8 mouse cellular contexts compared by ENCODE assay signal in the genomic region with DNA sequence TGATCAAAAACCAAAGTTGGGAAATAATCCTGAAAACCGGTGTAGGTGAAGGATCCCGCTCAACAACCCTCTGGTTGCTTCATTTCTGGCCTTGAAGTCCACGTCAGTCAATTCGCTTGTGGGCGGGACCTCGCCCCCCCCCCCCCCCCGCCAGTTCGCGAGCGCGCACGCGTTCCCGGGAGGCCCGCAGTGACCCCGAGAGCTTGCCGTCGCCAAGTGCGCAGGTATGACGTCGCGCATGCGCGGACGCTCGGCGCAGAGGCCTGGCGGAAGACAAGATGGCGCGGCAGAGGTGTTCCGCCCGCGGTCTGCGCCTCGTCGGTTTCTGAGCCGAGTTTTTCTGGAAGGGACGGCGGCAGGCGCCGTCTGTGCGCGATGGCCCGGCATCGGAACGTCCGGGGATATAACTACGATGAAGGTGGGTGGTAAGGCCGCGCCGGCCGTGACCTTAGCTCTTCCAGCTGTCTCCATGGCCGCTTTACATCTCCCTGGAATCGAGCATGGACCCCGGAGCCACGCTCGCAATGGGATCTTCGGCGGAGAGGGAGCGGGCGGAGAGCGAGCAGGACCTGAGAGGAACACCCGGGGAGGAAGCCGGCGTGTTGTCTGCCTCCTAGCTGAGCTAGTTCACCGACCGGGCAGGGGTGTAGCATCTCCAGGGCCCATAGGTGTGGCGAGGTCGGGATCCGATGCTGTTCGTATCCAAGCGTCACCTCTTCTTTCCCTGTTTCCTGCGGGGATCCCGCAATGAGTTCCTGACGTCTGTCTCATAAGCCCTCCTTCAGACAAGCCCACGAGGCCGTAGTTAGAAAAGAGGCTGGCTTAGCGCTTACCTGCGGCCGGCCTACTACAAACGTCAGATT. TPM values are rescaled to one million over a fixed set of nuclear protein-coding genes. Genes with fewer than 3 reads are reported as not detected.
DNase-seq lines count a peak whose midpoint lies in the region; ATAC-seq lines count a peak whose summit lies in the region.

A gene (plus strand): TSS at position 221 of the 863 bp plus-strand sequence.

- peaks cover 15% of the 10 kb centered on the region for H3K4me1 ChIP-seq in hindbrain, embryonic 15.5 days (replicated peaks)

- ATAC-seq in hindbrain, embryonic 15.5 days (ENCODE audit: low FRiP score, low read depth): peak; percentile 98

- H3K9me3 ChIP-seq in hindbrain, embryonic 15.5 days: no peaks in the 10 kb centered on the region

- no peaks in the 10 kb centered on the region for H3K27me3 ChIP-seq in hindbrain, embryonic 15.5 days

- H3K27ac ChIP-seq in hindbrain, embryonic 15.5 days (replicated peaks): peak within 1 kb of the TSS; percentile 82

- under 1% methylated on average over 78 of the region's 81 CpGs for WGBS in hindbrain, embryonic 15.5 days

- peak within 1 kb of the TSS; percentile 80 for H3K4me3 ChIP-seq in hindbrain, embryonic 15.5 days

- peaks cover 9% of the 10 kb centered on the region for H3K36me3 ChIP-seq in hindbrain, embryonic 15.5 days

- DNase-seq in T-cell, adult 2 months (ENCODE audit: low spot score): peak; percentile 94
- peak; percentile 91 to 95 for DNase-seq in cerebellum, postnatal 36 days
- peak; percentile 87 to 90 for DNase-seq in frontal cortex, postnatal 36 days (ENCODE audit: low spot score in 2 of 2)
- DNase-seq in left cerebral cortex, adult 11 months (ENCODE audit: low spot score): peak; percentile 82
- peak; percentile 93 to 97 for DNase-seq in lung, postnatal 4 days
- peak; percentile 90 for DNase-seq in retina, postnatal 7 days (ENCODE audit: low read depth, low spot score)
- peak; percentile 80 for DNase-seq in urinary bladder, adult 2 months (ENCODE audit: low spot score)

- peak within 1 kb of the TSS; percentile 68 for H3K4me2 ChIP-seq in hindbrain, embryonic 15.5 days

- H3K9ac ChIP-seq in hindbrain, embryonic 15.5 days: peak within 1 kb of the TSS; percentile 81

RNA-seq across cellular contexts. Expression of the gene that starts here (rescaled TPM):
- 84.6 and 90.5 TPM in 2 replicates for polyA plus RNA-seq in hindbrain, embryonic 15.5 days (2015; fragmentation: Nextera tagmentation; extraction: Ambion mirVana)
- polyA plus RNA-seq in urinary bladder, adult 2 months (2012; rRNA removed): 23.7 and 29.3 TPM in 2 replicates

Comparison
In these comparisons a context has a peak if more than half of its experiments do, and no peak if none do; other contexts are left out.
1. Peak in every context shown above with its lines: DNase-seq, ATAC-seq, H3K4me3 ChIP-seq and H3K27ac ChIP-seq.